Mouse (Mus musculus): Measurements from ENCODE around the gene Grsf1.

DNA sequence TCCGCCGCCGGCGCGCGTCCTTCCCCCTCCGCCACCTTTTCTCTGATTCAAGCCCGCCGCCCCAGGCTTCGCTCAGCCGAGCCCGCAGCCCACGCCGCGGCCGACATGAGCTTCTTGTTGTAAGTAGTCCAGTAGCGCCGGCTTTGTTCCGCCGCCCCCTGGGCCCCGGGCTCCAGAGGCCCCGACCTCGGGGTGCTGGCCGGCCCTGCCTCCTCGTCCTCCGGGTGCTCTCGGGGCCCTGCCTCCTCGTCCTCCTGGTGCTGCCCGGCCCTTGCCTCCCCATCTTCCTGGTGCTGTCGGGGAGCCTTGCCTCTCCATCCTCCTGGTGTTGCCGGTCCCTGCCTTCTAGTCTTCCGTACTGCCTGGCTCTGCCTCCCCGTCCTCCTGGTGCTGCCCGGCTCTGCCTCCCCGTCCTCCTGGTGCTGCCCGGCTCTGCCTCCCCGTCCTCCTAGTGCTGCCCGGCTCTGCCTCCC is 45.1 kb upstream of the Grsf1 start:
- TF ChIP-seq CTCF (IDR thresholded peaks at IDR 0.05; ENCODE audit: borderline replicate concordance, insufficient read depth, low read depth, low read length), result no peak
- no peak for TF ChIP-seq POLR2A (IDR thresholded peaks at IDR 0.05; ENCODE audit: borderline replicate concordance, insufficient read depth, low read length)

Data from cerebellum, adult 2 months (tissue).